Mouse (Mus musculus): ENCODE measurements around the gene Leng1. TPM values are rescaled to one million over a fixed set of nuclear protein-coding genes. Genes with fewer than 3 reads are reported as not detected.

Leng1 gene
- total RNA-seq, 2 experiments from 2014 or later, result 4.0 to 4.9 TPM

Small RNAs within 50 kb of the gene (microRNA-seq; reads per million reads assigned to microRNA genes)
- gene Mir3572, result 6.4 to 7.1 reads per million in 2 experiments

Other genes with a start within 250 kb of the Leng1 start
- gene Cacng6, start 241.6 kb downstream of the Leng1 start, total RNA-seq (2021), result 1 to 10 TPM; 2.0 to 2.7 TPM
- gene Tarm1, start 163.2 kb downstream of the Leng1 start, total RNA-seq (2021), result not detected
- gene Oscar, start 49.7 kb downstream of the Leng1 start, total RNA-seq (2021), result 1 to 10 TPM; 1.2 to 1.8 TPM
- 100 to 1,000 TPM; 546 to 598 TPM for gene Ndufa3, start 48.5 kb downstream of the Leng1 start, total RNA-seq (2021)
- 10 to 100 TPM; 37.0 to 43.8 TPM for gene Tfpt, start 35.9 kb downstream of the Leng1 start, total RNA-seq (2021)
- gene Prpf31, start 35.9 kb downstream of the Leng1 start, total RNA-seq (2021), result 10 to 100 TPM; 50.9 to 51.1 TPM
- gene Cnot3, start 20.6 kb downstream of the Leng1 start, total RNA-seq (2021), result 10 to 100 TPM; 49.7 to 55.9 TPM
- 1 to 10 TPM; 4.3 to 4.6 TPM for gene Tmc4, start 11.7 kb upstream of the Leng1 start, total RNA-seq (2021)
- gene Tsen34, start 27.0 kb upstream of the Leng1 start, total RNA-seq (2021), result 10 to 100 TPM; 61.2 to 74.1 TPM
- gene Mboat7, start 27.7 kb upstream of the Leng1 start, total RNA-seq (2021), result 100 to 1,000 TPM; 165 to 167 TPM
- gene Rps9, start 38.2 kb upstream of the Leng1 start, total RNA-seq (2021), result 100 to 1,000 TPM; 367 to 392 TPM
- gene Pirb, start 54.6 kb upstream of the Leng1 start, total RNA-seq (2021), result under 1 TPM; 0.09 to 0.15 TPM
- not detected for gene Gm15448, start 159.8 kb upstream of the Leng1 start, total RNA-seq (2021)
- gene Pira2, start 179.2 kb upstream of the Leng1 start, total RNA-seq (2021), result not detected
- not detected for gene Gm14548, start 232.3 kb upstream of the Leng1 start, total RNA-seq (2021)
- not detected for gene Lilra6, start 249.7 kb upstream of the Leng1 start, total RNA-seq (2021)